Mouse (Mus musculus): ENCODE measurements at regions not wholly inside any gene's neighbourhood (a gene's known extent, or its start where the extent isn't known, plus 50 kb on each side); places are given as distances from the start of the nearest gene placed in this dataset.

GRCm38 (mm10) chr2:133829406-133829805, 277.4 kb downstream of the Bmp2 start:
- TF ChIP-seq EP300 (IDR thresholded peaks at IDR 0.05; ENCODE audit: insufficient read depth, low read depth, low read length): no peak
- no peak for TF ChIP-seq CTCF (IDR thresholded peaks at IDR 0.05; ENCODE audit: low read depth, low read length)

Measured in ES-Bruce4 (cell line).